Mouse (Mus musculus) right cerebral cortex, adult 18-20 months (tissue): ENCODE results near the gene Acoxl.

Source experiments
- DNase-seq: peaks from one replicate; pipeline ENCODE4 v3.0.0; 2022; ENCODE audit warnings: mixed read lengths

Acoxl gene

DNA sequence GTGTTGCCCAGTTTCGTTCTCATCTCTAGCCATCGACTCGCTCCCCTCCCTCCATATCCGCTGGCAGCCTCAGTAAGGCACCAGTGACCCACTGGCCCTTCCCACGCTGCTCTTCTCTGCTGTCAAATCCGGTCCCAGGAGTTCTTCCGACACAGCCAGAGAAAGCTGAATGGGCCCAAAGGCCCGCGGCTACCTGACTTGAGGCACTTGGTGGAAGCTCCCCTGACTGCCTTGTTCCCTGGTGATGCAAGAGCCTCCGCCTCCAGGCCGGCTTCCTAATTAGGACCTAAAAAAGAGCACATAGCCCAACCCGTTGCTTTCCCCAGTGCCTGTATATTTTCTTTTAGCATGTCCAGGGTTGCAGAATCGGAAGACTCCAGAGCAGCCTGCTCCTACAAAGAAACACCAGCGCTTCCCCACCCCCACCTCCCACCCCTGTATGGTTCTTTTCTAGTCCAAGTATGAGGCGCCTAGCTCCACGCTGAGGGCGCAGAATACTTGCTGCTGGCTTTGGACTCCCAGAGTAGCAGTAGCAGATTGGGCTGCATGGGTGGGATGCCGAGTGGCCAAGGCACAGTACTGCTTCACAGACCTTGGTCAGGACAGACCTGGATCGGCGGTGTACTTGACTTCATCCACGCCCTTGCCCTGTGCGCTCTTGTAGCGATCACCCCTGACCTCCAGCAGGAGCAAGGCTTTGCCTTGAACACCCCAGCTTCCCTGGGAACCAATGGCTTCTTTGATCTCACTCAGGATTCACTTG, 285.4 kb downstream of the Acoxl start:
- DNase-seq: peak; percentile 23

DNA sequence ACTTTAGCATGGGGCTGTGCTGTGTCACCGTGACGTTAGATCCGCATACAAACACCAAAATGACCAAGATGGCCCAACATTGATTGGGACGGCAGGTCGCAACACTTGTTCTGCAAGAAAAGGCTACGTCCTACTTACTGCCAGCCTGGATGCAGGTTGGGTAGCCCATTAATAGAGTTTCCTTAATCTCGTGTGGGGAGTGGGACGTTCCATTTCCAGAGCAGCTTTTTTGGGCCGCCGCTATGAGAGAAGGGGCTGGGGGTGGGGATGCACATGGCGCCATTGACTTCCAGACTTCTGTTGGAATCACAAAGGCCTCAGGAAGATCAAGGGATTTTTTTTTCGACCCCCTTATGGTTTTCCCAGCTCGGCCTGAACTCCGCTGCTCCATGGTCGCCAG, 286.0 kb downstream of the Acoxl start:
- DNase-seq: no peak

DNA sequence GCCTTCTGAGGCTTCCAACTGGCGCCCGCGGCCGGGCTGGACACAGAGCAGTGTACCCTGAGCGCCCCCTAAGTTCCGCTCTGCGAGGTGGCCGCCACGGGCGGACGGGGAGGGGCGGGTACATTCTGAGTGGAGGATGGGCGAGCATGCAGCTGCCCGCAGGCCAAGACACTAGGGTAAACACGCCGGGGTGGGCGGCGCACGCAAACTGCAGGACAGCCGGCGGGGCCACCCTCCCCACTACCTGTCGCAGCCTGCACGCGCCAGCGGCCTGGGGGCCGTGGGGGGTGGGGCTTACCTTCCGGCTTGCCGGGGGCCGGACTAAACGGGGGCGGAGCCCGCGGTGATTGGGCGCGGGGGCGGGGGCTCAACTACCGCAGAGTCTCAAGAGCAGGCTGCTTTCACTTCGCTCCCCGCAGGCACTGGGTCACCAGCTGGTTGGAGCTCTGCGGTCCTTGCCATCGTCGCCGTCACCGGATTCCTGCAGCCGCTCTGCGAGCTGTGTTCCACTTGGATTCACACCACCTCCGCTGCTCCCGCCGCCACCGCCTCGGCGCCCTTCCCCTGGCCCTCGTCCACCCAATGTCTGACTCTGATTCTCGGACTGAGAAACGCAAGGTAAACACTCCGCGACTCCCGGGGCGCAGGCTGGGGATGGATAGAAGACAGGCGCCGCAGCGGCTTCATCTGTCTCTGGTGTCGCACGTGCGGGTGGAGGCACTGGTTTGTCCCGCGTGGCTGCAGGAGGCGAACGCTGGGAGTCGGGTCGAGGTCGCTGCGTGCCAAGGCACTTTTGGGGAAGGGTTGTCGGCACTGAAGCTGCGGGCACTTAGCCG, 287.2 kb downstream of the Acoxl start, which contains the start of gene Bcl2l11:
TSS of gene Bcl2l11 (plus strand) at position 404 of the 836 bp plus-strand sequence.
- peak; percentile 89 for DNase-seq

DNA sequence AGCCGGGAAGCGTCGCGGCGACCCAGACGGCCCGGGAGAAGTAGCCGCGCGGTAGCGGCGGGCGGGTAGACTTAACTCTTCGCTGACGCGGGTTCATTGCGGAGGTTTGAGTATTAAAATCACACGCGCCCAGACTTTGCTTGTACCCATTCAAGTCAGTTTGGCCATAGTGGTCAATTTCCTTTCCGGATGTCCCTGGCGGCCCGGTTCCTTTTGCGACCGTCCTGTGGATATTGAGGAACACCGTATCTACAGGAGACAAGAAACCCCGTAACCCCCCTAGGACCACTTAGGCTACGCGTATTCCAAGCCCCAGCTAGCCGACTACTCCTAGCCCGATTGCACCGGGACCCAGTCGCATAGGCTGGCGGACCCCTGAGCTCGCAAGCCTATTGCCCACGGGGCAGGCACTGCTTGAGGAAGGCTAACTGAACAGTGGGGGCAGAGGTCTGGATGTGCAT, 287.9 kb downstream of the Acoxl start:
- DNase-seq: peak; percentile 3

DNA sequence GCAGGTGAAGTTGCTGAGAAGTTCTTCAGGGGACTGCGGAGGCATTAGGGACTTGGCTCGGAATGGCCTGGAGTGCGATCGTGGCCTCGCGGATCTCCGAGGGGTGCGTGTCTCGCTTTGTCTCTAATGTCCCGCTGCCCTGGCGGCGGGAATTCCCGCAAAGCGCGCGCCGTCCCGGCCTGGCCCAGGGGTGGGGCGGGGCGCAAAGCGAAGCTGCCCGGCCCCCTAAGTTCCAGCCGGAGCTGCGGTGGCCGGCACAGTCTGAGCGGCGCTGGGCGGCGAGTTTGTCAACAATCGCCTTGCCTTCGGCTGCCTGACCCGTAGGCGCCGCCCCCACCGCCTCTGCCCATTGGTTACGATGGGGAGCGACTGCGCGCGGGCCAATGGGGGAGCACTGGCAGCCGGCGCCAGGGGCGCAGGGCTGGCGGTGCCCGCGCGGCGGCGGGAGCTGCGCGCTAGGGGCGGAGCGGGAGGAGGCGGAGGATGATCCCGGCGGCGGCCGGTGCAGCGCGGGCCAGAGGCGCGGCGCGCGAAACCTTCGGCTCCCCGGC, 288.5 kb downstream of the Acoxl start:
- peak; percentile 89 for DNase-seq

DNA sequence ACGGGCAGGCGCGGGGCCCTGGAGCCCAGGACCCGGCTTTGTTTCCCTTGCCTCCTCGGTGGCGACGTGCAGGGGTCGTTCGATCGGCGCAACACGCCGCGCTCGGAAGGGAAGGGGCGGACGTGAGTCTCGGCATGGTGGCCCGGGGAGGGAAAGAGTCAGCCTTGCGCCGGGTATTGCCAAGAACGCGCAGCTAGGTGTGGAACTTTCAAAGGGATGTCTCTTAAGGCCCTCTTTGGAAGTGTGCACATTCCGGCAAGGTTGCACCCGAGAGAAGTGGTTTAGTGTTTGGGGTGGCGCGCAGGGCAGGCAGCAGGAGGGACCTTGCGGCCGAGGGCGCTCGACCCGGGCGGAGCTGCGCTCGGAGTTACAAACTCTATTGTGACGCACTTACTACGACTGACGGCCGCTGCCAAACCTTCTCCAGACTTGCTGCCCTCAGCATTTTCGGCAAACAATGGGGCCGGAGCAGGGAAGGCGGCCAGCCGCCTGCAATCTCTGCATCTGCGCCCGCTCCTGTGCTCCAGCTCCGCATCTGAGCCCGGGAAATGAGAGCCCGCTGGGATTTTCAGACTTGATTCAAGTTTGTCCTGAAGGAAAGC, 289.1 kb downstream of the Acoxl start:
- DNase-seq: peak; percentile 56

DNA sequence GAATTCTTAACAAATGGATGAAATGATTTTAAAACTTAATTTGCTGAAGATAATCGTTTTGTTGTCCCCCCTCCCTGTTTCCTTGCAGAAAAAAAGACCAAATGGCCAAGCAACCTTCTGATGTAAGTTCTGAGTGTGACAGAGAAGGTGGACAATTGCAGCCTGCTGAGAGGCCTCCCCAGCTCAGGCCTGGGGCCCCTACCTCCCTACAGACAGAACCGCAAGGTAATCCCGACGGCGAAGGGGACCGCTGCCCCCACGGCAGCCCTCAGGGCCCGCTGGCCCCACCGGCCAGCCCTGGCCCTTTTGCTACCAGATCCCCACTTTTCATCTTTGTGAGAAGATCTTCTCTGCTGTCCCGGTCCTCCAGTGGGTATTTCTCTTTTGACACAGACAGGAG, 289.9 kb downstream of the Acoxl start:
- no peak for DNase-seq

DNA sequence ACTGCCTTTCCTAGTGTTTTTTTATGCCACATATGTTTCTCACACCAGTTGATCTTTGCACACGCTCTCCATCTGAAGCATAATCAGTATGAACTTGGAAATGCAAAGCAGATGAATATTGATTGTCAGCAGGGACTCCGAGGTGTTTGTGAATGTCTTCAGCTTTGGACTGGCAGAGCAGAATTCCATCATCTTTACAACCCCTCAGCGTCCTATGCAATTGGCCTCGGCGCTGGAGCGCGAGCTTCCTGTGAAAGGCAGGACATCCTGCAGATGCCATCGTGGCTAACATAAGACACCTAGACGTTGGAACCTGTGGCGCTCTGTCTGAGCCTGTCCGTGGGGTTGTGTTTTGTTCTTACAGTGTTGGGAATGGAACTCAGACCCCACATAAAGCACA, 292.8 kb downstream of the Acoxl start:
- DNase-seq: no peak

DNA sequence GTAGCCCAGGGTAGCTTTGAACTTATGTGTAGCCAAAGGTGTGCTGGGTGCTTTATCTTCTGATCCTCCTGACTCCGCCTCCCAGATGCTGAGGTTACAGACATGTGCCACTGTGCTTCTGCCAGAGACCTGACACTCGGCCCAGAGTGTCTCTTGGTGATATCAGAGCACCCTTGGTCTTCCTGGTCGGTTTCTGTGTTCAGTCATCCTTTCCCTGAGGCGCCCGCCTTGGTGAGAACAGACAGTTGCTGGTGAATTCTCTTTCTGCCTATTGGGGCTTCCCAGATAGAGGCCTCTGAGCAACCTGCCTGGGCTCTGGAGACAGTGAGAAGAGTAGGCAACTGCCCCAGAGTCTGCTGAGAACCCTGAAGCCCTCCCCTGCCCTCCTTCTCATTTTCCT, 294.0 kb downstream of the Acoxl start:
- DNase-seq: no peak

DNA sequence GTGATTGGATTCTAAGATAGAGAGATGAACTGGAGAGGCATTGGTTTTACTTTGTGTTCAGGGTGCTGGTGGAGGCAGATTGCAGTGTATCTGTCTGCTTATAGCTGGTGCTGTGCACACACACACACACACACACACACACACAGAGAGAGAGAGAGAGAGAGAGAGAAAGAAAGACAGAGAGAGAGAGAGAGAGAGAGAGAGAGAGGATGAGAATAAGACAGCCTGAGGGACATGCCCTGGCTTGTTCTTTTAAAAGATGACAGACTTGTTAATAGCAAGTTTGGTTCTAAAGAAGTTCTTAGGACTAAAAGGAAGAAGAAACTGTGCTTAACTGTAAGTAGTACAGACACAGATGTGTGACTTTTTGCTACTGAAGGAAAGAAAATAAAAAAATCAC, 295.2 kb downstream of the Acoxl start:
- no peak for DNase-seq

DNA sequence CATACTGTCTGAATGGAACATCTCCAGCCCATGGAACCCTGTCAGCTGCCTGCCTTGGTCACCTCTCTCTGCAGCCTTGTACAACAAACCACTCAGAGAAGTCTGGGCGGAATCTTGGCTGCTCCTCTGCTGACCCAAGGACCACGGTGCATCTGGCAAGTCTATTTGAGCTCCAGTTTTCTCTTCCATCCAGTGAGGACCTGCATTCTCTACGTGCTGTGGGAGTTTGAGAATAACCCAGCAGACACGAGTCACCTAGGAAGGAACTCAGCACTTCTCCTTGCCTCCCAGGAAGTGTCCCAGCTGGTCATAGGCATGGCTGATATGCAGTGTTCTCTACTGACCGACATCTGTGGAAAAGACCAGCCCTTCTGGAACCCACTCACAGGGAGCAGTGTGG, 295.8 kb downstream of the Acoxl start:
- no peak for DNase-seq

DNA sequence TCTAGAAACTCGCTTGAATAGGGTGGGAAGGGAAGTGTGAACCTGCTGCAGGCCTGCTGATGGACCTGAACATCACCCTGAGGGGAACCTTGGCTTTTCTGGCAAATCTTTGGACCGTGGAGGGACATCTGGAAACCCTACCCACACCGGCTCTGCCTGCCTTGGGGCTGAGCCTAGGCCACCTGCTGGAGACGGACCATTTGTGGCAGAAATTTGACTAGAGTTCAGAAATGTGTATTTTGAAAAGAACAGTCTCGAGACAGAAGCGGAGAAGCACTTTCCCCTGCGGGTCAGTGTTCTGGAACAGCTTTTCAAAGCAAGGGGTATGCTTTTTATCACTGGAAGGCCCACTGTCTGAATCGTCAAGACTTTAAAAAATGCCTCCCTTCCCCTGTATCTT, 296.3 kb downstream of the Acoxl start:
- DNase-seq: no peak

DNA sequence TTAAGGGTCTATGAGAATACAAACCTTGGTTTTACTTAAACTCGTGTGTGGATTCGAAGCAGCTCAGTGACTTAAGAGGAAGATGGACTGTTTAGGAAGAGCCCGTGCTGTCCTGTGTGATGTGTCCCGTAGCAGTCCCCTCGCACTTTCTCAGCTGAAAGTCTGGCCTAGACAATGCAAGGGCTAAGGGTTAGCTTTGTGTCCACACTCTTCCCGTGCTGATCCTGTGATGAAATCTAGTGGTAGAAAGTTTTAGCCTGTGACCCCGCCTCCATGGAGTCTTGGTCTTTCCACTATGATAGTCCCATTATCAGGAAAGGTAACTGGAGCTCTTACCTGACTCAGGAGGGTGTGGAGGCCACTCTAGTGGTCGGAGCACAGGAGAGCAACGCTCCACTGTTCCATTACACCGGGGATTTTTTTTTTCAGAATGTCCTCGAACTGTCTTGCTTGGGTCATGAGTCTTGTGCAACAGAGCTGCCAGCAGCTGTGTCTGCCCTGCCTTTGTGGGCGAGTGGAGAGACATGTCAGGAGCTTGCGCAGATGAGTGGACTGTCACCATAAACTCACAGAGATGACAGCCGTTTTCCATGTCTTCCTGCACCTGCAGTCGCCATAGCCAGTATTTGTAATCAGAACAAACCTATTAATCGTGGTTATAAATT, 298.2 kb downstream of the Acoxl start:
- DNase-seq: no peak

DNA sequence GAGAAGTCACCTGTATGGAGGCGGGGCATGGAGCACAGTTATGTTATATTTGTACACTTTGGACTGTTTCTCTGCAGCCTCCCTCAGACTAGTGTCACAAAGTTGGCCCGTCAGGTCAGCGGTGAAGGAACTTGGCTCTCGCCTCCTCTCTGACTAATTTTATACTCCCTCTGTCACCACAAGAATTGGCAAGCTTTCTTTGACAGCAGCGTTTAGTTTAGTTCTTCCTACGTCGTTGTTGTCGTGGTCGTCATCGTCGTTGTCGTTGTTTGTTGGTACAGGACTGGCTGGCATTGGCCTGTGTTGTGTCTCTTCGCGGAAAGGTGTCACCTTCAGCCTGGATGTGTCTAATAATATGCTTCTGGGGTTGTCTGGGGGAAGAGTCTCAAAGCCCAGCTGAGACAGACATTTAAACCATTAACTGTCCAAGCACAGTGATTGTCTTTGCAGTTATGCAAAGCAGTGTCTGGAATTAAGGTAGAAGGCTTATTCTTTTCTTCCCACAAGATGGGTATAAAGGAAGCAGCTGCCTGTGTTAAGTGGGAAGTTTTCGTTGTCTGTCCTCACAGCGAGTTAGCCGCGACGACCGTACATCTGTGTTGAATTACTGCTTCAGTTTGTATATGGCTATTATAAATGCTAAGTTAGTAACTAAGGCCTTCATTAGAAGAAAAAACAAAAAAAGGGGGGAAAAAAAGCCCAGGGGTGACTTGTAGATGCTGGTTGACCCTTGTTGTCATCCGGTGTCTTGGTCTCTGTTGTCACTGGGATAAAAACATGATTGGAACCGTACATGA, 299.0 kb downstream of the Acoxl start:
- DNase-seq: no peak

DNA sequence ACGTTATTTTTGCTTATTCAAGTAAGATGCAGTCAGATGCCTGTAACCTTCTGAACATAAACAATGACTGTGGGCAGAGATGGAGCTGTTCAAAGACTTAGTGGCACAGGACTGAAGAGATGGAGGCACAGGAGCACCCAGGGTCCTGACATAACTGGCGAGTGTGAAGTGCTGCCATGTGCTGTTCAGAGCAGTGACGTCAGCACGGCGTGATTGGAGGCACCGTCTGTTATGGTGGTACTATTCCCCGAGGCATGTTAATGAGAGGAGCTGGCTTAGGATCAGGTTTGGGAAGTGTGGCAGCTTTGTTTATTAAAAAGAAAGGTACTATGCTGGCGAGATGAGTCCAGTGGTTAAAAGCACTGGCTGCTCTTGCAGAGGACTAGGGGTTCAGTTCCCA, 300.2 kb downstream of the Acoxl start:
- no peak for DNase-seq

DNA sequence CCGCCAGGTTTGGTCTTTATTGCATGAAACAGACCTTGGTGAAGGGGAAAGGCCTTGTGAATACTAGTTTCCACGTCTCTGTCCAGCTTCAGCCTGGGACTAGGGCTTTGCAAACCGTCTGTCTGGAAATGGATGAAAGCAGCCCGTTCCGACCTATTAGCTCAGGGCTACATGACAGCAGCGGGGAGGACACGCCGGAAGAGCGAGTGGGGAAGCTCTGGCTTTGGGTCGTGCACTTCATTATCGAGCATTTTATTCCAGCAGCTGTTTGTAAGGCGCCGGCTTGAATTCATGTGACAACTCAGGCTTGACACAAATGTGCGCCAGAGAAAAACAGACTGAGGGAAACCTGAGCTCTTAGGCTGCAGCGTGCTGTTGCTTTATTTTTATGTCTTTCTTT, 301.1 kb downstream of the Acoxl start:
- no peak for DNase-seq

DNA sequence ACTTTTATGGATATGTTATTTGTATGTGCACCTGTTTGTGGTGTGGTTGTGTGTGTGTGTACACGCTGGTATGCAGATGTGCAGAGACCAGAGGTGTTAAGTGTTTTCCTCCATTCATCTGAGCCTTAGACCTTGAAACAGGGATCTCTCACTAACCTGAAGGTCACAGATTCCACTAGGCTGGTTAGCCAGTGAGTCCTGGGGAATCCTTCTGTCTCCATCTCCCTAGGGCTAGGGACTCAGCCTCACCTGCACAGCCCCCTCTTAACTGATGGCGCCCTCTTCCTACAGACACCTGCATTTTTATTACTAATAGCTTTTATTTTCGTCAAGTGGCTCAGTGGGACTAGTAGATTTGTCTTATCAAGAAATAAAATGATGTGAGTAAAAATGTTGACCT, 301.5 kb downstream of the Acoxl start:
- DNase-seq: no peak

DNA sequence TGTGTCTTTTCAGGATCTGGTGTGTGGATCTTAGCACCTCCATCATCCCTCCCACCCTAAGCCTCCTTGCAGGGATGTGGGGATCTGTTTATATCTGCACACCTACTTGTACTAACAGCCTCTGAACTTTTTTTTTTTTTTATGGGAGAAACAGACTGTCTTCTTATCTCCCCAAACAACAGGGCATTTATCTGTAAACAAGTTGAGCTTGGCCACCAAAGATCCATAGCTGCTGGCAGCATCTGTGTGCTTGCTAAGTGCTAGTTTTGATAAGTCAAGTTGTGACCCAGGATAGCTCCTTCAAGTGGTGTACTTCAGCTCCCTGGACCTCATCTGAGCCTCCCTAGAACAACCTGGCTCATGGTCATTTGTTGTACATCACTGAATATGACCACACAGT, 305.3 kb downstream of the Acoxl start:
- no peak for DNase-seq

DNA sequence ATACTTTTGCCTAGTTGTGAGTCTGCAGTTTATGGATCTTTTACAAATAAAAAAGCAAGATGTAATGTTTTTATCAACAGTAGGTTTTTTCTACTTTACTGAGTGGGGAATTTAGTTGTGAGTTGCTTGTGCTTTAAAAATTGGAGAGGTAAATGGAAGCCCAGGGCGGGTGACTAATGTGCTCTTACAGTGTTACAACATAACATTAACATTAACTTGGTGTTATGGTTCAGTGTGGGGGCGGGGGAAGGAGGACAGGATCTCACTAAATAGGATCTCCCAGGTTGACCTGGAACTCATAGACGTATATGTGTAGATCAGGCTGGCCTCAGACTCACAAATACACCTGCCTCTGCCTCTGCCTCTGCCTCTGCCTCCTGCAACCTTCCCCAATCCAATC, 306.8 kb downstream of the Acoxl start:
- DNase-seq: no peak

DNA sequence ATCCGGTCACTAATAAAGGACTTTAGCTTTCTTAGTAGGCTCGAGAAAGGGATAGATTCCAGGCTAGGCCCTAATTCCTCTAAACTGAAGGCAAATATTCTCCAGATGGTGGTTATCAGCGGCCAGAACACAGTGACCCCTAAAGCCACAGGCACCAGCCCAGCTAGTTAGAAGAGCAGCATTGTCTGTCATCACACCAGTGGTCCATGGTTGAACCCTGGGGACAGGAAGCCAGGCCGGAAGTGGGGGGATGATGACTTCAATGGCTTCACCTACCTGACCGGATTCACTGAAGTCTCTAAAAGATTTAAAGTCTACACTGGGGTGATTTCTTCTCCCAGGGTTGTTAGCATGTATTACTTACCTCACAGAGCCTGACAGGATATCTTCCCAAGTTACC, 310.9 kb downstream of the Acoxl start:
- DNase-seq: no peak

DNA sequence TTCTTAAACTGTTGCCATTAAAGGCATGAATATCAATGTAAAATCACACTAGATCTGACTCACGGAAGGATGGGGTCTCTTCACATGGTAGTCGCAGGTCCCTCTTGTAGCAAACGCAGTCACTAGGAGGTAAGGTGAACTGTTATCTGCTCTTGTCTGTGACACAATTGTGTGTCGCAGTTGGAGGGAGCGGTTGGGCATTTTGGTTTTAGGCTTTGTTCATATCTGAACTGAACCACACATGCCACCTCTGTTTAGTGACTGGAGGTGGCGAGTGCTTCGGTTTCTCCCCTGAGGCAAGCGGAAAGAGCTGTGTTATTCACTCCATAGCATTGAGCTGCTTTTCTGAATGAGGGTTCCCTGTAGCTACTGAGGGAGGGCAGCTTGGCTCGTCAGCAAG, 313.5 kb downstream of the Acoxl start:
- DNase-seq: no peak
